Mouse (Mus musculus): ENCODE measurements at regions not wholly inside any gene's neighbourhood (a gene's known extent, or its start where the extent isn't known, plus 50 kb on each side); places are given as distances from the start of the nearest gene placed in this dataset.

DNA sequence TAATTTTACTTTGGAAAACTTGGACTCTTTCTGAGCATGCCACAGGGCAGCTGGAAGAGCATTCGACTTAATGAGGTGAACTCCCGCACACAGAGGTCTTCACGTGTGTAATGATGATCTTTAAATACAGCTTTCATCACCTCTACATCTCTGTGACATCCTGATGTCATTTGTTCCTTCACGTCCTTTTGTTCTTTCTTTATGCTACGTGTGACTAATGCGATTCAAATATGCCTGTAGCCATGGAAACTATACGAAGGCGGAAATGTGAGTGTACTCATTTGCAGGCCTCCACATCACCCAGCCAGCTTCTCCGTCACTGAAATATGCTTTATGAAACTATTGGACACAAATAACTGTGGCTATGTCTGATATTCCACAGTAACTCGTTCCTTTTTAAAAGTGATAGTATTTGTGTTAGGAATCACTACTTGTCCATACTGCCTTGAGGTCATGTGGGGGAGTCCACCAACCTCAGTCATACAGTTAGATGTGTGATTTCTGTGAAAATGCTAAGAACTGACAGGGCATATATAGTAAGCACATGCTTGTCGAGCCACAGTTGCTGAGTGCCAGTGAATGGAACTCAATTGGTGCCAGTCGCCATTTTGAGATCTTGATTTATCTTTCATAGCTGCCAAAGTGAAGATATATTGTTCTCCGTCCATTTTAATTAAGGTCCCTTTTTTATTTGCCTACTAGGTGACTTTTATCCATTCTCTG, 145.9 kb downstream of the Plk2 start:
- DNase-seq (ENCODE audit: low read depth, low spot score) = peak; percentile 34

- DNase-seq (ENCODE audit: low read depth, low spot score) = peak; percentile 94
These were observed 146.7 kb downstream of the Plk2 start for GRCm38 (mm10) chr13:110541288-110542148.

DNA sequence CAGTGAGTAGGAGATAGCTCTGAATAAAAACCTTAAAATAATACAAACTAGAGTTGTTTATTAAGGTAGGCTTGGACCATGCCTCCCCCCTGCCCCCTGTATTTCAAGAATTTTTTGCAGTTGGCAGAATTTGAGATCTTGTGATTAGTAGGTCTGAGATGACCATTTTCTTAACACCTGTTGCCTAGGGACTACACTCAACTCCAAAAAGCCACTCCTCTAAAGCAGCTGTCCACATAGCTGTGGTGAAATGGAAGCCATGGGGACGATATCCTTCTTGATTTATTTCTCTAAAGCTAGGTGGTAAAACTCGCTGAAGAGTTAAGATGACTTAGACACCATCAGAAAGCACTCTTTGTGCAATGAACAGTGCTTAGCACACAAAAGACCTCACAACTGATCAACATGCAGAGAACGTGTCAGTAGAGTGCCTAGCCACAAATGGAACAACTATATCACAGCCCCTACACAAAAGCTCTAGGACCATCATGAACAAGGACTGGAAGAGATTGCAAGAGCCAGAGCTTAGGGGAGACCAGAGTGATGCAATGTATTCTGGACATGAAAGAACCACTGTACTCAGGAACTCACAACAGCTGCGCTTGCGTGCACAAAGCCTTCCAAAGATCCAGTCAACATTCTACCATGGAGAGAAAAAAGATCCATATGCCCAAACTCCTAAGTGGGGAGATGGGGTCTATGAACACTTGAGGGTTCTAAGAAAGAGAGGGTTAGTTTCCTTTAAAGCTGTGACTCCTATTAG, 147.6 kb downstream of the Plk2 start:
- DNase-seq (ENCODE audit: low read depth, low spot score) = peak; percentile 2

GRCm38 (mm10) chr13:110545454-110545853, 150.6 kb downstream of the Plk2 start:
- DNase-seq (ENCODE audit: low read depth, low spot score) = peak; percentile 84

DNA sequence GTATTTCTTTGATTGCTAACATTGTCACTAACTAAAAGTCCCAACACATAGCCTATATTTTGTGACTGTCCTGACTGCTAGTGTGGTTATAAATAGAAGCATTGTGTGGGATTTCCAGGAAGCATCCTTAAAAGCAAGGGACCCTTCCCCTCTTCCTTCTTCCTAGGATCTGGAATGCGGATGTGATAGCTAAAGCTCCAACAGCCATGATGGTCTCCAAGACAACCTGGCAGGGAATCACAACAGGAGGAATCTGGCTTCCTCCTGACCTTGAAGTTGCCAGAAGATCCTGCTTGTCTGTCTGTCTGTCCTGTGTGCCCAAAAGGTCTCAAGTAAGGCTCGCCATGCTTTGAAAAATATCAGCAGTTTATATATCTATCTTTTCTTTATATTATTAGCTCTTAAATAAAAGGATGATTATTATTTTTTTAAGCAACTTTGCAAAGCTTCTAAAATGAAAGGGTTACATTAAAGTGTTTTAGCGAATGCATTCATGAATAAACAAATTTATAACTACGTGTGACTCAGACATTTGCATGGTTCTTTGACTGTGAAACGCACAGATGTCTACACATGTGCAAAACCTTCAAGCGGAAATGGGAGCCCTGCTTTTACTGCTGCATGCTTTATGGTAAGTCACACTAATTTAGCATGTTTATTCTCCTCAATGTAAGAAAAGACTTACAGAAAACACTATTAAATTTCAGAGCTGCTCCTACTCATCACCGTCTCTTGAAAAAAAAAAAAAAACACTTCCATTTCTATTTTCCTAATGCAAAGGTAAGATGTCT, 160.9 kb downstream of the Plk2 start:
- DNase-seq (ENCODE audit: low read depth, low spot score) = no peak

DNA sequence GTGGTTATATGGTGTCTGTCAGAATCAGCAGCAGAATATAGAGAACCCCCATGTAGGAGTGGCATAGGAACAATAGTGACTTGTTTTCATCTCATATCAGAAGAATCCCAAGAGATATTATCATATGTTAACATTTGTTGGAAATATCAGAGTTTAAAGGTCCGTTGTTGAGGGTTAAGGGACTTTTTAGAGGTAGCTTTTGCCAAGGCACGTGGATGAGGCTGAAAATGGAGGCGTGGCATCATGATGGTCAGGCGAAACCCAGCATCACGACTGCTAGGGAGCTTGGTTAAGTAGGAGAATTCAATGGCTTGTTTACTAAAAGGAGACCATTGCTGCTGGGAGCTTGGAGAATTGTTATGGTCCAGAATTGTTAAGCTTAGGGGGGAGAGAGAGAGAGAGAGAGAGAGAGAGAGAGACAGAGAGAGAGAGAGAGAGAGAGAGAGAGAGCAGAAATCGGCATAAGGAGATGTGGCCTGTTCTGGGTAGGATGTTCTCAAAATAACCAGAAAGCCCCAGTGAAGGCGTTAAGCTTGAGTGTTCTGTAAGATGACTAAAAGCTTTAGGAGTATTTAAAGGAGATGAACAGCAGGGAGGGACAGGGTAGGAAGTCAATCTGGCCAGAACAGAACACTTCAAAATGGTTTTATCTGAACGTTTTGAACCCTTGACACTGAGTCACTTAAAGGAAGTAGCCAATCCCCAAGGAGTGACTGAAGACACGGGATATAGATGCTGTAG, 161.7 kb downstream of the Plk2 start:
- no peak for DNase-seq (ENCODE audit: low read depth, low spot score)

DNA sequence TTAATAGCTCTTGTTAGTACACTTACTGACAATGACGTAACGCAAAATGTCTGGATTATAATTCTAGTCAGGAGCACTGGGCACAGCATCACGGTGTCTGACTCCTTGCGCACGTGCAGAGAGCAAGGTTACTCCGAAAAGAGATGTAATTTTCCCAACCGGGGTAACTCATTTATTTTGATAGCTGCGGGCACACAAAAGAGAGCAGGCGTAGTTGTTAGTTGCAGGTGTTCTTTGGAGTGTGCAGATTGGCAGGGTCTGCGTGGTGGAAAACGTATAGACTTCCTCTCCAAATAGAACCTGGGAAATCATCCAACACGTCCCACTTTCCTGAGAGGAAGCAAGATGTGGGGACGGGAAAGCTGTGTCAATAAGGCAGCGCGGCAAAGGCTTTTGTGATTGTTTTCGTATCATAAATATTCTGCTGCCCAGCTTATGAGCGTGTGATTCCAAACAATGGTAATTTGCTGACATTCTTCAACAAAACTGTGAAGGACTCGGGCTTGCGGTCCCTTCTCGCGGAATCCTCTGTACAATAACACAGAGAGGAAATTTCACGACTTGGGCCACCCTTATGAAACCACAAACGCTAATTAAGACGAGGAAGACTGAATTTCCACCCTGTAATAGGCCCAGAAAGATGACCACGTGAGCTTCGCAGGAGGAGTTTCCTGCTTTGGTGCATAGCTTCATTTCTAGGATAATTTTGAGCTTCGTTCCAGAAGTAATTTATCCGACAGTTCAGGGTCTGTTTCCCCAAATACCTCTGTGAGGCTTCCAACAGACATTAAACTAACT, 163.3 kb downstream of the Plk2 start:
- DNase-seq (ENCODE audit: low read depth, low spot score) = no peak

- DNase-seq (ENCODE audit: low read depth, low spot score) = no peak
These were observed 165.7 kb downstream of the Plk2 start for GRCm38 (mm10) chr13:110560566-110560965.

DNA sequence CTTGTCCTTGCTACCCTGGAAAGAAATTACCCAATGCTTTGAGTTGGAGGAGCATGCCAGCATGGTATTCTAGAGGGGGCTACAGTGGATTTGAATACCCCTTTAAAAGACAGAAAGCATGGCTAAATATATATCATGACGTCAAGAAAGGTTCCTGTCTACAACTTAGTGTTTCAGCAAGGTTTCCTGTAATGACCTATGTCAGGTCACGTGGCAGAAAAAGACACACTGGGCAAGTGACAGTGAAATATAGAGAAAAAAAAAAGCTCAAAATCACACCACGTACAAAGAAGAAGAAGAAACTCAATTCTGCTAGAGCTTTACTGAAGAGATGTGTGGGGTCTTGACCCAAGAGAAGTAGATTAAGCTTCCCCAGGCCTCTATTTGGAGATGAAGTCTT, 167.7 kb downstream of the Plk2 start:
- no peak for DNase-seq (ENCODE audit: low read depth, low spot score)

DNA sequence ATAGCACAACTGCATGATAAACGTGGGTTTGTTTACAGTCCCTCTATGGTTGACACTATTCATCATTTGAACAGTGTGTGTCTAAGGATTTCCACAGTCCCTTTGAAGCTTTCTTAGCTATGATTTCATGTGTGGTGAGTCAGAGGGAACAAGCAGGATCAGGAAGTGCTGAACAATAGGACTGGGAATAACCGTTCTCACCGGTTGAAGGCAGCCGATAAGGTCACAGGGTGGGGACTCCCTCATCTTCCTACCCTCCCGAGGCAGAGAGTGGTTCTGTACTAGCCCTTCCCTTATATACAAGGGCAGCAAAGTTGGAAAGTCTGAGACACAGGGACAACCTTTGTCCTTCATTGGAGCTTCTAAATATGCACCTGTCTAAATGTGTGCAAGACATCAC, 168.1 kb downstream of the Plk2 start:
- DNase-seq (ENCODE audit: low read depth, low spot score) = peak; percentile 48

DNA sequence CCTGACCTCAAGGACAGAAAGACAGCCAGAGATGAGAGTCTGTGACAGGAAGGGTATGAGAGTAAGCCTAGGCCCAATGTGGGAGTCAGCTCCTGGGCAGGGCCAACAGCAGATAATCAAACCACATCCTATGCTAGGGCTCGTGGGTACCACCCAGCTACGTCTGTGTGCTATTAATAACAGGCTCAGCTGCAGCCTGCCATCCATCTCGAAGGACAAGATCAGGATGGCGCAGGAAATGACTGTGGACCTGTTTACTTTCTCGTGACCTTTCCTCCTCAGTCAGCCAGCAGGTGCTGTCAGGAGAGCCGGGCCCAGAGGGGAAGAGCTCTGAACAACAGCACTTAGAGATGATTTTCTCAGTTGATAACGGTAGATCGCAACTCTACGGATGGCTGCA, 169.1 kb downstream of the Plk2 start:
- no peak for DNase-seq (ENCODE audit: low read depth, low spot score)

DNA sequence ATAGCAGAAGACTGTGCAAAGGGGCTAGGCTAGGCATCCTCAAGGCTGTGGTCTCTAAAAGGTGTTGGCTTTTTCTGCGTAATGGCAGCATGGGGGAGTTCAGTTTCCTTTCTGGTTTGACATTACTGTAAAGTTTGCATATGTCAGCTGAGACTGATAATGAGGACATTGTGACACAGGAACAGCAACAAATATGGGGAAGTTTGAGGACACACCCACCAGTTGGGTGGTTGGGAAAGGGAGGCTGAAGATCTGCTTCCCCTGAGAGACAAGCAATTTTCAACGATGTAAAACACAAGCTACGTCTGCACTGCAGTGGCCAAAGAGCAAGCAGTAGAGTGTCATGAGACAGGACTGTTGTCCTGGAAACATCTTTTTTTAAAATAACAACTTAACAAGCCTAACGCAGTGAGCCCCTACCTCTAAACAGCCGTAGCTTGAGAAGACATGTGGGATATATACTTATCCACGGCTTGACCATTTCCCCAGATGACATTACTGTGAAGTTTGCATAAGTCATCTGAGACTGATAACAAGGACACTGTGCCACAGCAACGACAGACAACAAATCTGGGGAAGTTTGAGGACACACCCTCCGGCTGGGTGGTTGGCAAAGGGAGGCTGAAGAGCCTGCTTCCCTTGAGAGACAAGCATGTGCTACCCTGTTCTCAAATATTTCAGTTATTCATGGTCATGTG, 173.8 kb downstream of the Plk2 start:
- DNase-seq (ENCODE audit: low read depth, low spot score) = no peak

- DNase-seq (ENCODE audit: low read depth, low spot score) = peak; percentile 7
These were observed 174.3 kb downstream of the Plk2 start for GRCm38 (mm10) chr13:110569180-110569512.

DNA sequence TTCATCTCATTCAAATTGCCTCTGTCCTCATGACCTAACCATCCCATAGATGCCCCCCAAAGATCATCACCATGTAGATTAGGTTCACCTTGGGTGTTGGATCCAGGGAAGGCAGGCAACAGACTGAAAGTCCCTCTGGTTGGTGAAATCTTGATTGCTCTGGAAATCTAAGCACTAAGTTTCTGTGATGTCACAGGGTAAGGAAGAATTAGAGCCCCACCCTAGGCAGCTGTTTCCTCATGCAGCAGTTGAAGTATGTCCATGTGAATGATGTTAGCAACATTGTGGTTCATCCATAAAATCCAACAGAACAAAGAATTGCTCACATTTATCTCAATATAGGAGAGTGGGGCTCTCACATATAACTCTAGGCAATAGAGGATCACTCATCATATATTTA, 175.5 kb downstream of the Plk2 start:
- no peak for DNase-seq (ENCODE audit: low read depth, low spot score)

- no peak for DNase-seq (ENCODE audit: low read depth, low spot score)
These were observed 178.7 kb downstream of the Plk2 start for GRCm38 (mm10) chr13:110573360-110574065.

DNA sequence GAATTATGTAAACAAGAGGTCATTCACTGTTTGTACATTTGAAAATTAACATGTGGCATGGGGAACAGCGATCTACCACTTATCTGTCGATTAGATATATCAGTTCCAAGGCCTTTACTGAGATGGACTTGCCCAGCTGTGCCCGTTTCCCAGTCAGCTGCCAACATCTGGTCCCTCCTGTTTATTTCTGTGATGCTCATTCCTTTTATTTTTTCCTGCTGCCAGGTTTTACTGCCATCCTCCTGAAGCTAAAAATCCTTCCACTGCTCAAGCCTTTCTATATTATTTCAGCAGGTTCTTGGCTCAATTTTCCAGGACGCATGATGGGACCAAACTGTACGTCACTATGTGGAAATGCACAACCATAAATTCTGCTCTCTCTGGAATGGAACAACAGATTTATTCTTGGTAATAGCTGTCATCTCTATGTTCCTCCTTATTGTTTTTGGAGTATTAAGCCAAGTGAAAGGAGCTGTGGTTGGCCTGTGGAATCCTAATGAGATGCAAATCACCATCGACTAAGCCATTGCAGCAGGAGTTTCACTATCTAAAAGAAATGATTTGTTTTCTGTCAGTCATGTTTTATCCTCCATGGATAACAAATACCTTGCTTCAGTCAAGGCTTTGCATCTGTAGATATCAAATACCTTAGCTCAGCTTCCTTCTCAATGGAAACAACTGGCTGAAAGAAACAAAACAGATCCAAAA, 180.1 kb downstream of the Plk2 start:
- no peak for DNase-seq (ENCODE audit: low read depth, low spot score)

GRCm38 (mm10) chr13:110578159-110578558, 183.3 kb downstream of the Plk2 start:
- no peak for DNase-seq (ENCODE audit: low read depth, low spot score)

DNA sequence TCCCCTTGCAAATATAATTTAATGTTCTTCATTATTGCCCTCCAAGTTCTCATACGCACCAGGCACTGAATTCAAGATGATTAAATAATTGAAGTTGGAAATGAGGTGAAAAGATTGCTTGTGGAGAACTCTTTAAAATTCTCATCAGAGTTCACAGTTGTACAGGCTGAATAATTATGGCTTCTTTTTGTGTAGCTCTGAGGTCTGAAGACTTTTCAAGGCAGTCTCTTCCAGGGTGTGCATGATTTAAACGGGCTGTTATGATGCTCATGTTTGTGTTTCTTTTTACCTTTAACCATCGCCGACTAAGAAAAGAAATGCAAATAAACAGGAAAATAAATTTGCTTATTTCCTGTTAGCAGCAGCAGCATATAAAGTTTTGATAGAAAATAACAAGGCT, 185.3 kb downstream of the Plk2 start:
- DNase-seq (ENCODE audit: low read depth, low spot score) = no peak

Data from 3T3-L1 (cell line).